Mouse (Mus musculus): ENCODE measurements around the gene BC024978. TPM values are rescaled to one million over a fixed set of nuclear protein-coding genes. Genes with fewer than 3 reads are reported as not detected.

BC024978 gene
- polyA plus RNA-seq, 1 experiment from 2014 or later: 5.1 TPM

GRCm38 (mm10) chr7:27170981-27171380, 24.6 kb upstream of the BC024978 start:
- no peaks in the 10 kb centered on the region for H3K27me3 ChIP-seq (replicated peaks; ENCODE audit: control insufficient read depth, insufficient read depth, low read length)
- no peak overlapping the region for H3K27ac ChIP-seq (ENCODE audit: low read length)
- no peak for ATAC-seq
- peaks cover 5% of the 10 kb centered on the region; the same call in 1 of the 2 replicates for H3K36me3 ChIP-seq (ENCODE audit: control insufficient read depth, insufficient read depth)
- peaks cover 7% of the 10 kb centered on the region for H3K4me1 ChIP-seq (replicated peaks; ENCODE audit: control insufficient read depth, insufficient read depth, low read length)
- H3K4me3 ChIP-seq (replicated peaks; ENCODE audit: low read length): no peak overlapping the region
- H3K9ac ChIP-seq (replicated peaks; ENCODE audit: low read depth, low read length): no peak overlapping the region
- WGBS: 95% methylated on average over 3 of the region's 3 CpGs
- no peak overlapping the region for H3K4me2 ChIP-seq (ENCODE audit: low read length)
- no peaks in the 10 kb centered on the region for H3K9me3 ChIP-seq (ENCODE audit: control insufficient read depth, low read length)

- H3K9ac ChIP-seq (replicated peaks; ENCODE audit: low read depth, low read length): no peak overlapping the region
- H3K27me3 ChIP-seq (replicated peaks; ENCODE audit: control insufficient read depth, insufficient read depth, low read length): no peaks in the 10 kb centered on the region
- no peak overlapping the region for H3K4me2 ChIP-seq (ENCODE audit: low read length)
- H3K9me3 ChIP-seq (ENCODE audit: control insufficient read depth, low read length): no peaks in the 10 kb centered on the region
- no peak for ATAC-seq
- H3K36me3 ChIP-seq (ENCODE audit: control insufficient read depth, insufficient read depth): peaks cover 5% of the 10 kb centered on the region; the same call in 1 of the 2 replicates
- peaks cover 5% of the 10 kb centered on the region for H3K4me1 ChIP-seq (replicated peaks; ENCODE audit: control insufficient read depth, insufficient read depth, low read length)
- WGBS: 91% methylated on average over 15 of the region's 15 CpGs
- no peak overlapping the region for H3K27ac ChIP-seq (ENCODE audit: low read length)
- H3K4me3 ChIP-seq (replicated peaks; ENCODE audit: low read length): no peak overlapping the region
Measured at GRCm38 (mm10) chr7:27174496-27174895, 21.1 kb upstream of the BC024978 start.

DNA sequence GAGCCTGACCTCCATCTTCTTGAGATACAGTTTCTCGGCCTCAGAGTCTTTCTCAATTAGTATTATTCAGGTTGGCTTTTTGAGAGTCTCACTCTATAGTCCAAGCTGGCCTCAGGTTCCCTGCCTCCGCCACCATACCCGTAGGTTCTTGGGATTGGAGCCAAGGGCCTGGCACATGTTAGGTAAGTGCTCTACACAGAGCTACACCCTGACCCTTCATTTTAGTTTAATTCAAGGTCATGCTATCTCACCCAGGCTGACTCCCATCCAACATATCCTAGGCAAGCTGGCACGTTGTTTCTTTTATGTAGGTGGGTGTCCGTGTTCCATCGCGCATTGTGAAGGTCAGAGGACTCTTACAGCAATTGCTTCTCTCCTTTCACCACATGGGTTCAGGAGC, 20.7 kb upstream of the BC024978 start:
- Histone ChIP-seq H3K27ac (ENCODE audit: low read length) (no peak overlapping the region), H3K27me3 (replicated peaks; ENCODE audit: control insufficient read depth, insufficient read depth, low read length) (no peaks in the 10 kb centered on the region), H3K36me3 (ENCODE audit: control insufficient read depth, insufficient read depth) (peaks cover 5% of the 10 kb centered on the region; the same call in 1 of the 2 replicates), H3K4me3 (replicated peaks; ENCODE audit: low read length) (no peak overlapping the region), H3K9ac (replicated peaks; ENCODE audit: low read depth, low read length) (no peak overlapping the region), H3K4me1 (replicated peaks; ENCODE audit: control insufficient read depth, insufficient read depth, low read length) (peaks cover 7% of the 10 kb centered on the region), H3K9me3 (ENCODE audit: control insufficient read depth, low read length) (no peaks in the 10 kb centered on the region), H3K4me2 (ENCODE audit: low read length) (no peak overlapping the region)
- ATAC-seq: no peak
- WGBS: 92% methylated on average over 7 of the region's 7 CpGs

GRCm38 (mm10) chr7:27177942-27178323, 17.6 kb upstream of the BC024978 start:
- peak overlapping the region; percentile 68 for H3K4me3 ChIP-seq (replicated peaks; ENCODE audit: low read length)
- peak overlapping the region; percentile 61 for H3K9ac ChIP-seq (replicated peaks; ENCODE audit: low read depth, low read length)
- 0 out of 2 replicates have a peak, but pooled peaks cover 3% of the 10 kb centered on the region for H3K36me3 ChIP-seq (ENCODE audit: control insufficient read depth, insufficient read depth)
- ATAC-seq: no peak
- WGBS: 21% methylated on average over 4 of the region's 4 CpGs
- peak overlapping the region; percentile 88 for H3K27ac ChIP-seq (ENCODE audit: low read length)
- H3K9me3 ChIP-seq (ENCODE audit: control insufficient read depth, low read length): no peaks in the 10 kb centered on the region
- H3K27me3 ChIP-seq (replicated peaks; ENCODE audit: control insufficient read depth, insufficient read depth, low read length): no peaks in the 10 kb centered on the region
- peaks cover 11% of the 10 kb centered on the region for H3K4me1 ChIP-seq (replicated peaks; ENCODE audit: control insufficient read depth, insufficient read depth, low read length)
- H3K4me2 ChIP-seq (ENCODE audit: low read length): peak overlapping the region; percentile 63

- H3K9ac ChIP-seq (replicated peaks; ENCODE audit: low read depth, low read length): peak within 1 kb of the TSS; percentile 61
- peak; percentile 98 for ATAC-seq
- peak within 1 kb of the TSS; percentile 63 for H3K4me2 ChIP-seq (ENCODE audit: low read length)
- peaks cover 11% of the 10 kb centered on the region for H3K4me1 ChIP-seq (replicated peaks; ENCODE audit: control insufficient read depth, insufficient read depth, low read length)
- H3K27ac ChIP-seq (ENCODE audit: low read length): peak within 1 kb of the TSS; percentile 88
- H3K27me3 ChIP-seq (replicated peaks; ENCODE audit: control insufficient read depth, insufficient read depth, low read length): no peaks in the 10 kb centered on the region
- H3K36me3 ChIP-seq (ENCODE audit: control insufficient read depth, insufficient read depth): peaks cover 7% of the 10 kb centered on the region; the same call in 1 of the 2 replicates
- no peaks in the 10 kb centered on the region for H3K9me3 ChIP-seq (ENCODE audit: control insufficient read depth, low read length)
- WGBS: under 1% methylated on average over 52 of the region's 53 CpGs
- H3K4me3 ChIP-seq (replicated peaks; ENCODE audit: low read length): peak within 1 kb of the TSS; percentile 68
Measured at GRCm38 (mm10) chr7:27178324-27179216, 17.0 kb upstream of the BC024978 start, which contains the start of gene Rab4b. Rab4b (minus strand) TSS chr7:27178896.

DNA sequence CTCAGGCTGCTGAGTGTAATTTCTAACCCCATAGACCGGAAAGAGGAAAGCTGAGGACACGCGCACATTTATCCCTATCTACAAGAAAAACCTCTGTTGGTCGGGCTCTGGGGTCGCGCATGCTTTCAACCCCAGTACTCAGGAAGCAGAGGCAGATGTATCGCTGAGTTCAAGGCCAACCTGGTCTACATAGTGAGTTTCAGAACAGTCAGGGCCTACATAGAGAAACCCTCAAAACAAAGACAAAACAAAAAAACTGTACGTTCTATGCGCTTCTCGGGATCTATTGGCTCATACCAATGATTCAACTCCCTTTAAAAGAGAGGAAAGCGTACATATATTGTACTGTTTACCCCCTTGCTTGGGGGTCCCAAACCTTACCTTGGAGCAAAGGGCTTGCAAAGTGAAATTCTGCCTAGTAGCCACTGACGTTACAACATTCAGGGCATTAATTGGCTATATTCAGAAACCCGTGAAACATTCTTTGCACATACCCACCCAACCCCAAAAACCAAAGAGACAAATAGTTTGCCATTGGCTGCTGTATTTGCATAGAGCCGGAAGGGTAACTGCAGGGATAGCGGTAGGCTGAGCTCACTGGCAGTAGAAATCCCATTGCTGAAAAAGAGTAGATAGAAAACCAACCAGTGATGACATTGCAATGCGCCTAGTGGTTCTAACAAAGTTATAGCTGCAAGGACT, 16.2 kb upstream of the BC024978 start:
- Histone ChIP-seq H3K27ac (ENCODE audit: low read length) (peak overlapping the region; percentile 75), H3K4me2 (ENCODE audit: low read length) (peak overlapping the region; percentile 51), H3K27me3 (replicated peaks; ENCODE audit: control insufficient read depth, insufficient read depth, low read length) (no peaks in the 10 kb centered on the region), H3K4me1 (replicated peaks; ENCODE audit: control insufficient read depth, insufficient read depth, low read length) (peaks cover 11% of the 10 kb centered on the region), H3K9me3 (ENCODE audit: control insufficient read depth, low read length) (no peaks in the 10 kb centered on the region), H3K36me3 (ENCODE audit: control insufficient read depth, insufficient read depth) (peaks cover 6% of the 10 kb centered on the region; the same call in 1 of the 2 replicates), H3K4me3 (replicated peaks; ENCODE audit: low read length) (peak overlapping the region; percentile 68), H3K9ac (replicated peaks; ENCODE audit: low read depth, low read length) (peak overlapping the region; percentile 52)
- 46% methylated on average over 16 of the region's 16 CpGs for WGBS
- ATAC-seq: no peak

GRCm38 (mm10) chr7:27180036-27180435, 15.5 kb upstream of the BC024978 start:
- WGBS: 44% methylated on average over 5 of the region's 5 CpGs

GRCm38 (mm10) chr7:27180837-27181695, 14.5 kb upstream of the BC024978 start, which contains the start of the genes Gm21983 and Mia:
Gm21983 (minus strand) TSS chr7:27181086.
Mia (minus strand) TSS chr7:27181157.
- Histone ChIP-seq H3K36me3 (ENCODE audit: control insufficient read depth, insufficient read depth) (peaks cover 21% of the 10 kb centered on the region), H3K9ac (replicated peaks; ENCODE audit: low read depth, low read length) (no peak within 1 kb of the TSS), H3K4me1 (replicated peaks; ENCODE audit: control insufficient read depth, insufficient read depth, low read length) (peaks cover 11% of the 10 kb centered on the region), H3K4me2 (ENCODE audit: low read length) (no peak within 1 kb of the TSS), H3K27me3 (replicated peaks; ENCODE audit: control insufficient read depth, insufficient read depth, low read length) (no peaks in the 10 kb centered on the region), H3K27ac (ENCODE audit: low read length) (0 out of 2 replicates have a peak within 1 kb of the TSS, but pooled peaks have one; percentile 24), H3K9me3 (ENCODE audit: control insufficient read depth, low read length) (no peaks in the 10 kb centered on the region), H3K4me3 (replicated peaks; ENCODE audit: low read length) (no peak within 1 kb of the TSS)
- ATAC-seq: no peak
- 69% methylated on average over 14 of the region's 14 CpGs for WGBS

More at GRCm38 (mm10) chr7:27180036-27180435, 15.5 kb upstream of the BC024978 start:
- H3K4me2 ChIP-seq (ENCODE audit: low read length): no peak overlapping the region
- H3K4me3 ChIP-seq (replicated peaks; ENCODE audit: low read length): no peak overlapping the region
- H3K36me3 ChIP-seq (ENCODE audit: control insufficient read depth, insufficient read depth): peaks cover 12% of the 10 kb centered on the region
- 0 out of 2 replicates have a peak overlapping the region, but pooled peaks have one; percentile 24 for H3K27ac ChIP-seq (ENCODE audit: low read length)
- H3K9me3 ChIP-seq (ENCODE audit: control insufficient read depth, low read length): no peaks in the 10 kb centered on the region
- no peak overlapping the region for H3K9ac ChIP-seq (replicated peaks; ENCODE audit: low read depth, low read length)
- H3K27me3 ChIP-seq (replicated peaks; ENCODE audit: control insufficient read depth, insufficient read depth, low read length): no peaks in the 10 kb centered on the region
- ATAC-seq: no peak
- peaks cover 11% of the 10 kb centered on the region for H3K4me1 ChIP-seq (replicated peaks; ENCODE audit: control insufficient read depth, insufficient read depth, low read length)

All from forebrain, embryonic 16.5 days (tissue).